In the genomic region with DNA sequence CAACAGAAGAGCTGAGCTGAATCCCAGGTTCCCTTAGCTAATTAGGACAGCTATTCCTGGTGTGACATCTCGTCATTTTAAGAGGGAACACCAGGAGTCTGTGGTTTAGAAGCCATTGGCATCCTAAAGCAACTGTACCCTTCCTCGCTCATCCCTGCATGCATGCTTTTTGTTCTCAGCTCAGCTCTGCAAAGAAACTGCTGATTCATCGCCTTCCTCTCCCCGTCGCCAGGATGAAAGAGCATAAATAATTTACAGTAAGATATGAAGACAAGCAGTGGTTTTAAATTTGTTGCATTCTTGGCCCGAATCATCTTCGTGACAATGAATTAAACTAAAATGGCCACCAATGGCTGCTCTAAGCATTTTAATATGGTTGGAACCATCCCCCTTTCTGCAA, we compare ENCODE assay signal across 12 mouse cellular contexts.
DNase-seq lines count a peak whose midpoint lies in the region; ATAC-seq and TF ChIP-seq lines count a peak whose summit lies in the region.
"Had no signal": no experiment of that assay in that cellular context is flagged by ENCODE, and none has a peak within 500 bp of the region (broad histone marks: within the 10 kb centered on the region; RNA-seq: fewer than 3 reads in every experiment).

No protein-coding gene starts in this region.

- H3K9ac ChIP-seq in hindbrain, embryonic 16.5 days (ENCODE audit: low read depth, low read length), result peak overlapping the region; percentile 14; the same call in 1 of the 2 replicates
- no peak overlapping the region for H3K9ac ChIP-seq in neural tube, embryonic 15.5 days (replicated peaks)
- H3K9ac ChIP-seq in stomach, postnatal 0 days (ENCODE audit: low read length), result no peak overlapping the region
- H3K9ac ChIP-seq: limb, embryonic 15.5 days had no signal

- H3K36me3 ChIP-seq in hindbrain, embryonic 16.5 days (ENCODE audit: control insufficient read depth, insufficient read depth, low read length), result no peaks in the 10 kb centered on the region
- no peaks in the 10 kb centered on the region for H3K36me3 ChIP-seq in neural tube, embryonic 15.5 days
- H3K36me3 ChIP-seq in stomach, postnatal 0 days (ENCODE audit: control insufficient read depth, insufficient read depth, low read length), result no peaks in the 10 kb centered on the region
- H3K36me3 ChIP-seq: limb, embryonic 15.5 days had no signal

- no peak overlapping the region for H3K4me2 ChIP-seq in hindbrain, embryonic 16.5 days (ENCODE audit: low read length)
- no peak overlapping the region for H3K4me2 ChIP-seq in neural tube, embryonic 15.5 days
- no peak overlapping the region for H3K4me2 ChIP-seq in stomach, postnatal 0 days (replicated peaks; ENCODE audit: low read depth)
- H3K4me2 ChIP-seq: limb, embryonic 15.5 days had no signal

- TF ChIP-seq EP300 in stomach, postnatal 0 days (optimal IDR thresholded peaks at IDR 0.05), result no peak

- no peaks in the 10 kb centered on the region for H3K9me3 ChIP-seq in hindbrain, embryonic 16.5 days (ENCODE audit: control insufficient read depth, low read length)
- H3K9me3 ChIP-seq in neural tube, embryonic 15.5 days (replicated peaks), result no peaks in the 10 kb centered on the region
- no peaks in the 10 kb centered on the region for H3K9me3 ChIP-seq in stomach, postnatal 0 days (ENCODE audit: control insufficient read depth, low read length)
- H3K9me3 ChIP-seq: limb, embryonic 15.5 days had no signal

- peaks cover 7% of the 10 kb centered on the region for H3K4me1 ChIP-seq in hindbrain, embryonic 16.5 days (ENCODE audit: control insufficient read depth, insufficient read depth, low read depth, low read length)
- peaks cover 10% of the 10 kb centered on the region for H3K4me1 ChIP-seq in neural tube, embryonic 15.5 days
- H3K4me1 ChIP-seq in stomach, postnatal 0 days (replicated peaks; ENCODE audit: control insufficient read depth, insufficient read depth), result no peaks in the 10 kb centered on the region
- H3K4me1 ChIP-seq: limb, embryonic 15.5 days had no signal

- H3K4me3 ChIP-seq in hindbrain, embryonic 16.5 days (ENCODE audit: low read length), result no peak overlapping the region
- no peak overlapping the region for H3K4me3 ChIP-seq in neural tube, embryonic 15.5 days (replicated peaks)
- H3K4me3 ChIP-seq in stomach, postnatal 0 days (ENCODE audit: low read depth, low read length), result no peak overlapping the region
- H3K4me3 ChIP-seq: heart, adult 2 months; limb, embryonic 15.5 days; myocyte had no signal

- no peaks in the 10 kb centered on the region for H3K27me3 ChIP-seq in hindbrain, embryonic 16.5 days (replicated peaks; ENCODE audit: control insufficient read depth, insufficient read depth, low read length)
- no peaks in the 10 kb centered on the region for H3K27me3 ChIP-seq in neural tube, embryonic 15.5 days (replicated peaks)
- H3K27me3 ChIP-seq in stomach, postnatal 0 days (ENCODE audit: control insufficient read depth, insufficient read depth, low read length), result no peaks in the 10 kb centered on the region
- H3K27me3 ChIP-seq: limb, embryonic 15.5 days had no signal

- TF ChIP-seq CTCF in stomach, postnatal 0 days (IDR thresholded peaks at IDR 0.05; ENCODE audit: low read depth), result no peak

- ATAC-seq in frontal cortex, adult (ENCODE audit: low TSS enrichment), result peak; percentile 60
- peak; percentile 62 for ATAC-seq in hindbrain, embryonic 16.5 days
- ATAC-seq in neural tube, embryonic 15.5 days (ENCODE audit: low FRiP score), result no peak
- ATAC-seq in stomach, postnatal 0 days (ENCODE audit: low FRiP score, low TSS enrichment), result no peak

- no peak for DNase-seq in frontal cortex, postnatal 10 days (ENCODE audit: low spot score in 2 of 2)
- peak; percentile 34 to 42 for DNase-seq in right cerebral cortex, adult 2 months (ENCODE audit: low spot score in 2 of 2)
- DNase-seq in right cerebral cortex, postnatal 10 days (ENCODE audit: low spot score in 2 of 2), result no peak
- DNase-seq in heart, adult 8-10 months (ENCODE audit: low spot score), result no peak
- no peak for DNase-seq in stomach, postnatal 0 days (ENCODE audit: low spot score)
- DNase-seq: cerebellum, adult 8-10 months; heart, adult 2 months had no signal

- H3K27ac ChIP-seq in hindbrain, embryonic 16.5 days (ENCODE audit: low read depth, low read length), result 0 out of 2 replicates have a peak overlapping the region, but pooled peaks have one; percentile 9
- peak overlapping the region; percentile 48 for H3K27ac ChIP-seq in neural tube, embryonic 15.5 days (replicated peaks)
- no peak overlapping the region for H3K27ac ChIP-seq in stomach, postnatal 0 days (replicated peaks)
- H3K27ac ChIP-seq: heart, adult 2 months; limb, embryonic 15.5 days had no signal

- 39% methylated on average over 7 of the region's 7 CpGs for WGBS in hindbrain, embryonic 16.5 days
- WGBS in neural tube, embryonic 15.5 days, result 41% methylated on average over 7 of the region's 7 CpGs
- WGBS in stomach, postnatal 0 days, result 51% methylated on average over 7 of the region's 7 CpGs

Comparison
In these comparisons a context has a peak if more than half of its experiments do, and no peak if none do; other contexts are left out.
1. DNase-seq: peak in right cerebral cortex, adult 2 months (2 of 2); none in frontal cortex, postnatal 10 days (0 of 2), right cerebral cortex, postnatal 10 days (0 of 2), heart, adult 8-10 months (single experiment) and stomach, postnatal 0 days (single experiment).
2. ATAC-seq: peak in frontal cortex, adult (single experiment) and hindbrain, embryonic 16.5 days (single experiment); none in neural tube, embryonic 15.5 days (single experiment) and stomach, postnatal 0 days (single experiment).